Mouse (Mus musculus) olfactory bulb, adult 2 months (tissue): ENCODE measurements at regions not wholly inside any gene's neighbourhood (a gene's known extent, or its start where the extent isn't known, plus 50 kb on each side); places are given as distances from the start of the nearest gene placed in this dataset.

Experiments
- H3K27ac ChIP-seq: fragments of 200-500 bp; 2 replicates; pipeline ENCODE4 v1.5.1; 2012; ENCODE audit warnings: low read depth, low read length; ENCODE audit not compliant: insufficient read depth
- H3K4me1 ChIP-seq: fragments of 200-500 bp; 2 replicates; pipeline ENCODE4 v1.6.1; 2012; ENCODE audit warnings: low read length; ENCODE audit not compliant: control insufficient read depth, insufficient read depth
- H3K4me3 ChIP-seq: fragments of 200-500 bp; 2 replicates; pipeline ENCODE4 v1.5.1; 2012; ENCODE audit warnings: mild to moderate bottlenecking, low read depth, low read length, moderate library complexity; ENCODE audit not compliant: insufficient read depth
- CTCF ChIP-seq: fragments of 200-500 bp; IDR thresholded peaks from 2 replicates; pipeline ENCODE4 v1.5.1; 2012; ENCODE audit warnings: low read depth, mild to moderate bottlenecking, low read length, moderate library complexity; ENCODE audit not compliant: insufficient read depth
- POLR2A ChIP-seq: fragments of 200-500 bp; IDR thresholded peaks from 2 replicates; pipeline ENCODE4 v1.6.1; 2012; ENCODE audit warnings: mild to moderate bottlenecking, low read depth, low read length, moderate library complexity; ENCODE audit not compliant: insufficient read depth
- WGBS: fragments of 180-500 bp; shearing (Covaris S2); methylation state at CpG from one replicate; pipeline ENCODE4 v1.1.7; 2018; 5-methylcytosine and 5-hydroxymethylcytosine counted together

DNA sequence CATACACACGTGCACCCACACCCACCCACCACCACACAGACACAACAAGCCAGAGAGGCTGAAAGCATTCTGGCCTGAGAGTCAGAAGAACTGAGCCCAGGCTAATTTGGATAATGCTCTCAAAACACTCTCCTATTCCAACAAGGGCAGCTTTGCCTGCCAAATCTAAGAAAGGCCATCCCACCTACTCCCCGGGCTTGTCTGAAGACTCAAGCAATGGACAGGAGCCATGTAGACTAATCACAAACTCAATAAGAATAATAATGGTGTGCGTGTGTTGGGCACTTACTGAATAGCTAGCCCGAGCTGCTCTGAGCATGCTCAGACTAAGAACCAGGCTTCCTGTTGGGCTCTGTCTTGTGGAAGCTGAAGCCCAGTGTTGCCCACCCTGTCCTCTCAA is 108.8 kb upstream of the Tle3 start:
- Histone ChIP-seq H3K27ac (no peak overlapping the region), H3K4me3 (no peak overlapping the region), H3K4me1 (peaks cover 22% of the 10 kb centered on the region)
- WGBS = 63% methylated on average over 4 of the region's 4 CpGs
- no peak for TF ChIP-seq POLR2A
- no peak for TF ChIP-seq CTCF

DNA sequence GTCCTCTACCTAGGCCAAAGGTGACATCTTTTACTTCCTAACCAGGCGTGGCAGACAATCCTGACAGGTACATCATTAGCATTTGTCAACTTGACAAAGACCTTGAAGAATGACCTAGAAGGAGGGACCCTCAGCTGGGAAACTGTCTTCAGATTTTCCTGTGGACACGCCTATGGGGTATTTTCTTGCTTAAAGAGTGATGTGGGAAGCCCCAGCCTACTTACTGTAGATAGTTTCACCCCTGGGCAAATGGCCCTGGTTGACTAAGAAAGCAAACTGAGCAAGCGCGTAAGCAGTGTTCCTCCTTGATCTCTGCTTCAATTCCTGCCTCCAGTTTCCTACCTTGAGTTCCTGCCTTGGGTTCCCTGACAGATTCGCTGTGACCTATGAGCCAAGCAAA is 106.7 kb upstream of the Tle3 start:
- peaks cover 7% of the 10 kb centered on the region for H3K4me1 ChIP-seq
- no peak overlapping the region for H3K4me3 ChIP-seq
- no peak overlapping the region for H3K27ac ChIP-seq
- 98% methylated on average over 5 of the region's 5 CpGs for WGBS
- no peak for TF ChIP-seq POLR2A
- no peak for TF ChIP-seq CTCF

DNA sequence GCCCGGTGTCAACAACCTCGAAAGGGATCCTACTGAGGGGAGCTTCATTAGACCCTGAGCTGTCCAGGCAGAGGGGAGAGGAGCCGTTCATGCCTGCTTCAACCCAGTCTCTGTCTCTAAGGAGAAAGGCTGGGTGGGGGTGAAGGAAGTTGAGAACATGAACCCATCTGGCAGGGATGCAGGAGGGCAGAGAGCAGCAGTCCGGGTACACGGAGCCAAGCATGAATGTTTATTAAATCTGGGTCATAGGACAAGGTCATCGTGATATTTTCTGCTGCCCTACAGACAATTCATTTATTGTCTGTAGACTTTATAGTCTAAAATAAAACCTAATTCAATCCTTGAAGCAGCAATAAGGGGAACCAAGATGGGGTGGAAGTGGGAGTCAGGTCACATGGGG is 105.2 kb upstream of the Tle3 start:
- no peak overlapping the region for H3K27ac ChIP-seq
- H3K4me1 ChIP-seq = no peaks in the 10 kb centered on the region; the same call in 1 of the 2 replicates
- no peak overlapping the region for H3K4me3 ChIP-seq
- 91% methylated on average over 6 of the region's 6 CpGs for WGBS
- TF ChIP-seq POLR2A = no peak
- TF ChIP-seq CTCF = no peak

DNA sequence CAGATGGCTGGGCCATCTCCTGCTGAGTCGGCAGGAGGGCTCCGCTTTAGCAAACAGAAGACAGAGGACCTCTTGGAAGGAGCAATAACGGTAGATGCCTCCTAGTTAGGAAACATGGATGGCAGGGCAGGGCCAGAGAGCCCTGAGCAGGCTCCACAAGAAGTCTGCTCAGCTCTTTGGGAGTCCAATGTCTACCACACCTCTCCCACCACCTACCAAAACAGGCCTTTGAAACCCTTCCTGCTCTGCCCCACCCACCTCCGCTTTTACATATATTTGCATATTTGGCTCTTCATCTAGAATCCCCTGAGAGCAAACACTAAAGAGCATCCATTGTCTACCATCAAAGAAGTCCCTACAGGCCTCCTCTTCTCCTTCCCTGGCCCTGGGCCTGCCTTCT is 104.6 kb upstream of the Tle3 start:
- TF ChIP-seq POLR2A (no peak), CTCF (no peak)
- Histone ChIP-seq H3K4me1 (no peaks in the 10 kb centered on the region; the same call in 1 of the 2 replicates), H3K4me3 (no peak overlapping the region), H3K27ac (no peak overlapping the region)
- WGBS = 69% methylated on average over 4 of the region's 4 CpGs

DNA sequence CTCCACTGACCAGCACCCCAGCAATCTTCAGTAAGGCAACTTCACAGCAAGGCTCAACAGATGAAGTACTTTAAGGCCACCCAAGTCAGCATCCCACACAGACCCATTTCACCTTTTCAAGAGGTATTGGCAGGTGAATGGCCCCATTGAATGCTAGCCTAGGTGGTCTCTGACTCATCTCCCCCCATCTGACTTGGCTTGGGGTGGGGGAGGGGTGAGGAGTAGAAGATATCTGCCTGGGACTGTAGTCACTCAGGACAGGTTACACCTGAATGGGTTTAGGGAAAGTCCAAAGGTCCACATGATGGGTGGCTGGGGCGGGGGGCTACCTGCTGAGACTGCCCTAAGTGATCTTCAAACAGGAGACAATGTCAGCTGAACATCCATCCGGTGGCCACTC is 104.0 kb upstream of the Tle3 start:
- TF ChIP-seq CTCF = no peak
- no peak for TF ChIP-seq POLR2A
- Histone ChIP-seq H3K27ac (no peak overlapping the region), H3K4me1 (no peaks in the 10 kb centered on the region; the same call in 1 of the 2 replicates), H3K4me3 (no peak overlapping the region)
- WGBS = 88% methylated on average over 2 of the region's 2 CpGs

DNA sequence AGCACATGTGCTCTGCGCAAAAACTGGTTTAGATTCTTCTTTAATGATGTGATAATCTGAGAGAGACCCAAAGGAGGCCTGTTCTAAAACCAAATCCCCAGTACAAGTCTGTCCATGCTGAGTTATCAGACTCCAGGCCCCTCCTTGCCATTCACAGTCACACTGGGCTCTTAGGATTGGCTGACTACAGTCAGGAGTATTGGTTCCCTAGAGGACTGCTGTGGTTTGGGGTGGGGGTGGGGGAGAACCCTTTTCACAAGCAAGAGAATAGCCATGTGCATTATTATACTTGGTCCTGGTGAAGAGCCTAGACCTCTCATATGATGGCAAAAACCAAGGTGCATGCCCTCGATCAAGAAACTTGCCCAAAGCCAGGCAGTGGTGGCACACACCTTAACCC is 103.5 kb upstream of the Tle3 start:
- TF ChIP-seq POLR2A = no peak
- TF ChIP-seq CTCF = no peak
- WGBS = 95% methylated on average over 2 of the region's 2 CpGs
- no peaks in the 10 kb centered on the region; the same call in 1 of the 2 replicates for H3K4me1 ChIP-seq
- no peak overlapping the region for H3K4me3 ChIP-seq
- no peak overlapping the region for H3K27ac ChIP-seq

DNA sequence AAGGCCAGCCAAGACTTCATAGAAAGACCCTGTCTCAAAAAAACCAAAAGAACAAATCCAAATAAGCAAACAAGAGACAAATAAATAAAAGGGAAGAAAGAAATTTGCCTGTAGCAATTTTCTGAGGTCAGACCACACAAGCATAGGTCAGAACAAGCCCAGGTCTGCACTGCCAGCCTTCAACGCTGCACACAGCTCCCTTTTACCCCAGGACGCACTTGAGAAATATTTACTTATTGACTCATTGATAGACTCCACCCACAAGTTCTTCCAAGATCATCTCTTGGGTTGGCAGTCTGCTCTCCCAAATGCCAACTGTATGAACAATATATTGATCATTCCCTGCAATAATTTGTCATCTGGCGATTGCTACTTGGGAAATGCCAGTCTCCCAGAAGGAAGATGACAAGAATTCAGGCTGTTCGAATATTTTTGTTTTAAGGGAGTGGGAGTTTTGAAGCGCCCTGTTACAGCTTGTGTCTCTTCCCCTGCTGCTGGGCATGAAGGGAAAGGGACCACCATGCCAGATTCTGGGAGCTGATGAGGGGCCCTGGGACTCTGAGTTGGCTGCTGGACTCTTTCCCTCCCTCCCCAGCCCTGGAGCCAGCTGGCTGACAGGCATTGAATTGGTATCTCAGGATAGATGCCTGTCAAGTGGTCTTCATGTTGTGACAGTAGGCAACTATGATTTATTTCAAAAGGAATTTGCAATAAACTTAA is 102.9 kb upstream of the Tle3 start:
- 93% methylated on average over 5 of the region's 5 CpGs for WGBS
- no peaks in the 10 kb centered on the region; the same call in 1 of the 2 replicates for H3K4me1 ChIP-seq
- TF ChIP-seq POLR2A = no peak
- TF ChIP-seq CTCF = no peak
- no peak overlapping the region for H3K27ac ChIP-seq
- no peak overlapping the region for H3K4me3 ChIP-seq

DNA sequence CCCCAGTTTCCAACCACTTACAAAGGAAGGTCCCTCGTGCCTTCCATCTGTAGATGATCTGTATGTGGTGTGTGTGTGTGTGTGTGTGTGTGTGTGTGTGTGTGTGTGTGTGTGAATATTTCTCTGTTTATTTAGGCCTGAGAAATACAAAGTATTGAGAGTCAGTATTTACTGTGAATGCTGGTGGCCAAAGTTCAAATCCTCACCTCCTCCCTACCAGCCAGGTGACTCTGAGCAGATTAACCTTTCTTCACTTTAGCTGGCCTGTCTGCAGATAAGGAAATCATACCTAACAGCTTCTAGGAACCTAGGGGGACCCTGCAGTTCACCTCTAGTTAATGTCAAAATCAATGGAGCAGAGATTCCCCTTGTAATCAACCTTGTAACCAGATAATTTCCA is 100.9 kb upstream of the Tle3 start:
- Histone ChIP-seq H3K4me1 (no peaks in the 10 kb centered on the region; the same call in 1 of the 2 replicates), H3K4me3 (no peak overlapping the region), H3K27ac (no peak overlapping the region)
- WGBS = 100% methylated on average over 1 of the region's 1 CpGs
- TF ChIP-seq POLR2A (no peak), CTCF (no peak)

DNA sequence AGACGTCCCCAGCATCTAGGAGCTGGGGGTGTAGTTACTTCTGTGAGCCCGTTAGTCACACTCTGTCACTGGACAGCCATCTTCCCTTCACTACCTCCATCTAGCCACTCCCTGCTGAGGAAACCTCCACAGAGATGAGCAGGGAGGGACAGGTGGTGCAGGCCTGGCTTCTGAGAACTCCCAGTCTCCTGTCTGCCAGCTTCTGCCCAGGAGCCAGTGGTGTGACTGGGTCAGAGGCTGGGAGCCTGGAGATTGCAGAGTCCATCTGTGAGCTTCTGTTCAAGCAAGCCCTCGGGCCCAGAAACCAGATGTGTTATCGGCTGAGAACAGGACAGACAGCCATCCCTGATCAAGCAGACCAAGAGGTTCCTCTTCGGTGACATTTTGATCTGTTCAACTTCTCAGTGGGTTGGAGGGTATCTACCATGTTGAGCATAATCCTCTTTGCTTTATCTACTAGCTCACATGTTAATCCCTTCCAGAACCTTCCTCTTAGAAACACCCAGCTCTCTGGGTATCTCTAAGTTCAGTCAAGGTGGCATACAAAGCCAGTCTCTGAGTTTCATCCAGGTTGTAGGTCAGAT is 100.3 kb upstream of the Tle3 start:
- 97% methylated on average over 5 of the region's 5 CpGs for WGBS
- Histone ChIP-seq H3K27ac (no peak overlapping the region), H3K4me1 (no peaks in the 10 kb centered on the region; the same call in 1 of the 2 replicates), H3K4me3 (no peak overlapping the region)
- TF ChIP-seq CTCF = no peak
